Mouse (Mus musculus): ENCODE measurements at regions not wholly inside any gene's neighbourhood (a gene's known extent, or its start where the extent isn't known, plus 50 kb on each side); places are given as distances from the start of the nearest gene placed in this dataset.

GRCm38 (mm10) chr11:113187407-113187806 lies 405.4 kb downstream of the Sox9 start:
- Histone ChIP-seq H3K36me3 (replicated peaks) (no peaks in the 10 kb centered on the region), H3K9me3 (replicated peaks) (peaks cover 86% of the 10 kb centered on the region), H3K4me1 (ENCODE audit: insufficient read depth, low read depth, low read length) (no peaks in the 10 kb centered on the region), H3K4me3 (ENCODE audit: low read depth, low read length) (no peak overlapping the region), H3K27me3 (ENCODE audit: insufficient read depth, low read length) (no peaks in the 10 kb centered on the region)
- DNase-seq (ENCODE audit: low spot score) (no peak), ATAC-seq (ENCODE audit: extremely low read depth, insufficient number of reproducible peaks, low FRiP score, poor library complexity, severe bottlenecking) (no peak)
- TF ChIP-seq TAL1 (conservative IDR thresholded peaks at IDR 0.05; ENCODE audit: low read depth, low read length) (no peak), GATA2 (IDR thresholded peaks at IDR 0.05; ENCODE audit: borderline replicate concordance, low read depth, low read length) (no peak), GATA1 (IDR thresholded peaks at IDR 0.05; ENCODE audit: borderline replicate concordance, low read length) (no peak), CTCF (IDR thresholded peaks at IDR 0.05; ENCODE audit: low read depth, low read length) (no peak), POLR2AphosphoS5 (IDR thresholded peaks at IDR 0.05; ENCODE audit: insufficient replicate concordance, low read depth, low read length) (no peak)

DNA sequence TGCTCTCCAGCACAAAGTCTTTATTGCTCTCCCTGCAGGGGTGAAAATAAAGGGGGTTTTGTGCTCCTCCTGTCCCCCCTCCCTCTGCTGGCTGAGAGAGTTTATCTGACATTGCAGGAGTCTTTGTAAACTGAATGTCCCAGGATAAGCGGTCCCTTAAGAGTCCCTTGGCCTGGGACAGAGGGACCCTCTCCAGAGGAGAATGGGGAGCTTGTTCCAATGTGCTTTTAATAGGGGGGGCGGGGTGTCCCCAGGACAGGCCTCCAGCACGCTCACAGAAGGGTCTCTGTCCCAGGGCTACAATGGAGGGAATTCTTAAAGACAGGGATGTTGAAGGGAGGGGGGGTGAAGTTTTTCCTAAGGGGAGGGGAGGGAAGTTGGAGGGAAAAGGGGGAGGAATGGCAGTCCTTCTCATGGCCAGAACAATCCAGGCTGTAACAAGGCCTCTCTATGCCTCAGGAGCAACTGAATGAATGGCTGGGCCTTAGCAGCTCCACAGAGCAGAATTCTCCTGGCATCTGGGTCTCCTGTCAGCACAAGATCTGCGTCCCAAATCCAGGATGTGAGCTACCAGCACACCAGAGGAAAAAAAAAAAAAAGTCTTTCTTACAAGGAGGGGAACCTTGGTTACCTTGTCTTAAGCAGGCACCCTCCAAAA lies 406.4 kb downstream of the Sox9 start:
- Histone ChIP-seq H3K4me1 (ENCODE audit: insufficient read depth, low read depth, low read length) (no peaks in the 10 kb centered on the region), H3K36me3 (replicated peaks) (no peaks in the 10 kb centered on the region), H3K27me3 (ENCODE audit: insufficient read depth, low read length) (no peaks in the 10 kb centered on the region), H3K9me3 (replicated peaks) (peaks cover 86% of the 10 kb centered on the region), H3K4me3 (ENCODE audit: low read depth, low read length) (no peak overlapping the region)
- ATAC-seq (ENCODE audit: extremely low read depth, insufficient number of reproducible peaks, low FRiP score, poor library complexity, severe bottlenecking), result no peak
- no peak for DNase-seq (ENCODE audit: low spot score)
- no peak for TF ChIP-seq GATA2 (IDR thresholded peaks at IDR 0.05; ENCODE audit: borderline replicate concordance, low read depth, low read length)
- TF ChIP-seq POLR2AphosphoS5 (IDR thresholded peaks at IDR 0.05; ENCODE audit: insufficient replicate concordance, low read depth, low read length), result no peak
- no peak for TF ChIP-seq CTCF (IDR thresholded peaks at IDR 0.05; ENCODE audit: low read depth, low read length)
- no peak for TF ChIP-seq GATA1 (IDR thresholded peaks at IDR 0.05; ENCODE audit: borderline replicate concordance, low read length)

GRCm38 (mm10) chr11:113190006-113190405 lies 408.0 kb downstream of the Sox9 start:
- no peaks in the 10 kb centered on the region for H3K36me3 ChIP-seq (replicated peaks)
- no peaks in the 10 kb centered on the region for H3K4me1 ChIP-seq (ENCODE audit: insufficient read depth, low read depth, low read length)
- no peak overlapping the region for H3K4me3 ChIP-seq (ENCODE audit: low read depth, low read length)
- ATAC-seq (ENCODE audit: extremely low read depth, insufficient number of reproducible peaks, low FRiP score, poor library complexity, severe bottlenecking), result no peak
- no peaks in the 10 kb centered on the region for H3K27me3 ChIP-seq (ENCODE audit: insufficient read depth, low read length)
- no peak for DNase-seq (ENCODE audit: low spot score)
- peaks cover 83% of the 10 kb centered on the region for H3K9me3 ChIP-seq (replicated peaks)
- TF ChIP-seq POLR2AphosphoS5 (IDR thresholded peaks at IDR 0.05; ENCODE audit: insufficient replicate concordance, low read depth, low read length), result no peak
- no peak for TF ChIP-seq GATA2 (IDR thresholded peaks at IDR 0.05; ENCODE audit: borderline replicate concordance, low read depth, low read length)
- TF ChIP-seq TAL1 (conservative IDR thresholded peaks at IDR 0.05; ENCODE audit: low read depth, low read length), result no peak
- no peak for TF ChIP-seq GATA1 (IDR thresholded peaks at IDR 0.05; ENCODE audit: borderline replicate concordance, low read length)
- no peak for TF ChIP-seq CTCF (IDR thresholded peaks at IDR 0.05; ENCODE audit: low read depth, low read length)

DNA sequence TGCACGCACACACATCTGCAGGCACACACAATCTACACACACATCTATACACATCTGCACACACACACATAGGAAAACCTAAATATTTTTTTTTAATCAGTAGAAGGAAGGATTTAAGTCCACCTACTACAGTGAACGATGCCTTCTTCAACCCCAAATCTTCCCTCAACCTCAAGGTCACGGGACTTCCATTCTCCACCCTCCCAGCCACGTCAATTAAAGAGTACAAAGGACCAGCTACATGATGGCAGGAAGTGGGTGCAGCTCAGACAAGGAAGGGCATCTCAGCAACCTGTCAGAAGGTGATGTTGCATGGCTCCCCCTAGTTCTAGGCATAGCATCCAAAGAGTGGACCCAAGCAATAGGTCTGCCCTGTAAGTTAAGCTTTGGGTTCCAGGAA lies 408.5 kb downstream of the Sox9 start:
- ATAC-seq (ENCODE audit: extremely low read depth, insufficient number of reproducible peaks, low FRiP score, poor library complexity, severe bottlenecking) (no peak), DNase-seq (ENCODE audit: low spot score) (no peak)
- no peaks in the 10 kb centered on the region for H3K27me3 ChIP-seq (ENCODE audit: insufficient read depth, low read length)
- H3K4me1 ChIP-seq (ENCODE audit: insufficient read depth, low read depth, low read length), result no peaks in the 10 kb centered on the region
- no peaks in the 10 kb centered on the region for H3K36me3 ChIP-seq (replicated peaks)
- no peak for TF ChIP-seq GATA2 (IDR thresholded peaks at IDR 0.05; ENCODE audit: borderline replicate concordance, low read depth, low read length)
- no peak for TF ChIP-seq TAL1 (conservative IDR thresholded peaks at IDR 0.05; ENCODE audit: low read depth, low read length)
- TF ChIP-seq GATA1 (IDR thresholded peaks at IDR 0.05; ENCODE audit: borderline replicate concordance, low read length), result no peak
- TF ChIP-seq CTCF (IDR thresholded peaks at IDR 0.05; ENCODE audit: low read depth, low read length), result no peak
- no peak for TF ChIP-seq POLR2AphosphoS5 (IDR thresholded peaks at IDR 0.05; ENCODE audit: insufficient replicate concordance, low read depth, low read length)
- peaks cover 85% of the 10 kb centered on the region for H3K9me3 ChIP-seq (replicated peaks)
- H3K4me3 ChIP-seq (ENCODE audit: low read depth, low read length), result no peak overlapping the region

GRCm38 (mm10) chr11:113191006-113191405 lies 409.0 kb downstream of the Sox9 start:
- no peaks in the 10 kb centered on the region for H3K4me1 ChIP-seq (ENCODE audit: insufficient read depth, low read depth, low read length)
- H3K27me3 ChIP-seq (ENCODE audit: insufficient read depth, low read length), result no peaks in the 10 kb centered on the region
- DNase-seq (ENCODE audit: low spot score) (no peak), ATAC-seq (ENCODE audit: extremely low read depth, insufficient number of reproducible peaks, low FRiP score, poor library complexity, severe bottlenecking) (no peak)
- H3K4me3 ChIP-seq (ENCODE audit: low read depth, low read length), result no peak overlapping the region
- H3K9me3 ChIP-seq (replicated peaks), result peaks cover 84% of the 10 kb centered on the region
- no peaks in the 10 kb centered on the region for H3K36me3 ChIP-seq (replicated peaks)
- no peak for TF ChIP-seq CTCF (IDR thresholded peaks at IDR 0.05; ENCODE audit: low read depth, low read length)
- TF ChIP-seq POLR2AphosphoS5 (IDR thresholded peaks at IDR 0.05; ENCODE audit: insufficient replicate concordance, low read depth, low read length), result no peak
- TF ChIP-seq TAL1 (conservative IDR thresholded peaks at IDR 0.05; ENCODE audit: low read depth, low read length), result no peak
- TF ChIP-seq GATA2 (IDR thresholded peaks at IDR 0.05; ENCODE audit: borderline replicate concordance, low read depth, low read length), result no peak
- TF ChIP-seq GATA1 (IDR thresholded peaks at IDR 0.05; ENCODE audit: borderline replicate concordance, low read length), result no peak

DNA sequence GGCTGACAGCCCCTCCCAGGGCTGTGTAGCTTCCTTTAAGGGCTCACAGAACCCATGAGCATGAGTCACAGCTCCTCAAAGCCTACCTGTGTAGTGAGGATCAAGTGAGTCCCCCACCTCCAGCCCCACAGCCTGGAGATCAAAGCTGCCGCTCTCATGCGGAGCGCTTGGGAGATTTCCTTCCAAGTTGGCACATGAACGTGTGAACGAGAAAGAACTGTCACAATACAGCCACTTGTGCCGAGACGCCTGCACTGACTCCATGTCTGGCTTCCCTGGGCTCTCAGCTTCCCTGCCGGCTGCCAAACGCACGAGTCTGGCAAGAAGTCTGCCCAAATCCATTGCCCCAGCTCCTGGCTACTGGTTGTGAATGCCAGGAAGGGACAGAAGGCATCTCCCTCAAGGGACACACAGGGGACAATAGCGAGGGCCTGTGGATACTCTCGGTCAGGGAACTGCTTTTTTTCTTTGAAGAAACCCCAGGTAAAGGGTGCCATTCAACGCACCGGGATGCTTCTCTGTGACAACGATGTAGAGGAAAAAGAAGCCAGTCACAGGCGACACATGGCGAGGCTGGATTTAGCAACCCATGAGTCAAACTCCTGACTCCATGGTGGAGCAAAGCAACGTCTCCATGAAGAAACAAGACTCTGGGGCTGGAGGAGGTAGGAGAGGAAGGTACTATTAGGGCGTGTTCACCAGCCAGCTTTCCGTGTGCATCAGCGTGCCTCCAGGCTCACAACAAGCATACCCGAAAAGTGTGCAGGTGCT lies 410.2 kb downstream of the Sox9 start:
- Histone ChIP-seq H3K27me3 (ENCODE audit: insufficient read depth, low read length) (no peaks in the 10 kb centered on the region), H3K36me3 (replicated peaks) (no peaks in the 10 kb centered on the region), H3K9me3 (replicated peaks) (peaks cover 84% of the 10 kb centered on the region), H3K4me3 (ENCODE audit: low read depth, low read length) (no peak overlapping the region), H3K4me1 (ENCODE audit: insufficient read depth, low read depth, low read length) (no peaks in the 10 kb centered on the region)
- ATAC-seq (ENCODE audit: extremely low read depth, insufficient number of reproducible peaks, low FRiP score, poor library complexity, severe bottlenecking), result no peak
- TF ChIP-seq CTCF (IDR thresholded peaks at IDR 0.05; ENCODE audit: low read depth, low read length) (no peak), GATA1 (IDR thresholded peaks at IDR 0.05; ENCODE audit: borderline replicate concordance, low read length) (no peak), GATA2 (IDR thresholded peaks at IDR 0.05; ENCODE audit: borderline replicate concordance, low read depth, low read length) (no peak), TAL1 (conservative IDR thresholded peaks at IDR 0.05; ENCODE audit: low read depth, low read length) (no peak), POLR2AphosphoS5 (IDR thresholded peaks at IDR 0.05; ENCODE audit: insufficient replicate concordance, low read depth, low read length) (no peak)
- DNase-seq (ENCODE audit: low spot score), result no peak

Data from G1E (cell line).